In the genomic region with DNA sequence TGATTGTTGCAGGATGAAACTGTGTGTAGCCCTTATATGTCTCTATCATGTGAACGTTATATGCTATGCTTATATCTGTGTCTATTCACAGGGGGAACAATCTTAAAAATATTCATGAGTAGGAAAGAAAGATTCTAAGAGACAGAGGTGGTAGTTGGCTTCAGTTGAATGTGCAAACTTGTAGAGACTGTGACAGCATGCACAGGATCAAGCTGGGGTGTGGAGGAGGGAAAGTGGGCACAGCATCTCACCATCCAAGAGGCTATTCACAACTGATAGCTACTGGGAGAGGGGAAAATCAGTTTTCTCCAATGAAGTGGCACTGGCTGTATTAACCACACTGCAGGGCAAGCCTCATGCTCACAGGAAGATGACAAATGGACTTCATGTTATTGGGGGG, we compare ENCODE assay signal across 11 mouse cellular contexts.
"Had no signal": no experiment of that assay in that cellular context is flagged by ENCODE, and none has a peak within 500 bp of the region (broad histone marks: within the 10 kb centered on the region; RNA-seq: fewer than 3 reads in every experiment).

No protein-coding gene starts in this region.

- DNase-seq: gastrocnemius, adult 2 months; gastrocnemius, postnatal 10 days; gastrocnemius, postnatal 25 days; heart, adult 18-20 months; heart, postnatal 10 days; heart, postnatal 4 days; kidney, adult 18-20 months; kidney, adult 8-10 months; kidney, postnatal 10 days; kidney, postnatal 25 days; kidney, postnatal 4 days had no signal
